Mouse (Mus musculus) testis, adult 2 months (tissue): Measurements from ENCODE around the gene CN725425. TPM values are rescaled to one million over a fixed set of nuclear protein-coding genes. Genes with fewer than 3 reads are reported as not detected.

Experiments used
- H3K27ac ChIP-seq: fragments of 200-500 bp; 2 replicates; pipeline ENCODE4 v1.5.1; 2012; ENCODE audit warnings: low read depth, low read length; ENCODE audit not compliant: control insufficient read depth, insufficient read depth
- H3K27me3 ChIP-seq: fragments of 200-500 bp; 2 replicates; pipeline ENCODE4 v1.6.1; 2012; ENCODE audit warnings: mild to moderate bottlenecking, low read length, moderate library complexity; ENCODE audit not compliant: control insufficient read depth, insufficient read depth
- H3K36me3 ChIP-seq: fragments of 200-500 bp; 2 replicates; pipeline ENCODE4 v1.6.1; 2012; ENCODE audit warnings: mild to moderate bottlenecking, low read length; ENCODE audit not compliant: control insufficient read depth, insufficient read depth
- H3K4me1 ChIP-seq: fragments of 200-500 bp; 2 replicates; pipeline ENCODE4 v1.6.1; 2012; ENCODE audit warnings: low read length; ENCODE audit not compliant: control insufficient read depth, insufficient read depth
- H3K4me3 ChIP-seq: fragments of 200-500 bp; 2 replicates; pipeline ENCODE4 v1.5.1; 2012; ENCODE audit warnings: low read depth, mild to moderate bottlenecking, low read length, moderate library complexity, mixed read lengths; ENCODE audit not compliant: control insufficient read depth
- CTCF ChIP-seq: fragments of 200-500 bp; IDR thresholded peaks from 2 replicates; pipeline ENCODE4 v1.5.1; 2012; ENCODE audit warnings: low read depth, mild to moderate bottlenecking, inconsistent platforms, low read length, moderate library complexity; ENCODE audit not compliant: control insufficient read depth, insufficient read depth, insufficient replicate concordance
- POLR2A ChIP-seq: fragments of 200-500 bp; IDR thresholded peaks from 2 replicates; pipeline ENCODE4 v1.6.1; 2012; ENCODE audit warnings: low read depth, mild to moderate bottlenecking, inconsistent platforms, low read length, moderate library complexity; ENCODE audit not compliant: control insufficient read depth
- polyA plus RNA-seq: library from polyadenylated mRNA; depleted of rRNA; stranded (reverse); fragments of >200 nt; gene quantifications from 2 replicates; pipeline ENCODE4 v1.2.3, GENCODE M21; 2012

Gene CN725425
- polyA plus RNA-seq, 1 experiment, result 2.6 TPM

DNA sequence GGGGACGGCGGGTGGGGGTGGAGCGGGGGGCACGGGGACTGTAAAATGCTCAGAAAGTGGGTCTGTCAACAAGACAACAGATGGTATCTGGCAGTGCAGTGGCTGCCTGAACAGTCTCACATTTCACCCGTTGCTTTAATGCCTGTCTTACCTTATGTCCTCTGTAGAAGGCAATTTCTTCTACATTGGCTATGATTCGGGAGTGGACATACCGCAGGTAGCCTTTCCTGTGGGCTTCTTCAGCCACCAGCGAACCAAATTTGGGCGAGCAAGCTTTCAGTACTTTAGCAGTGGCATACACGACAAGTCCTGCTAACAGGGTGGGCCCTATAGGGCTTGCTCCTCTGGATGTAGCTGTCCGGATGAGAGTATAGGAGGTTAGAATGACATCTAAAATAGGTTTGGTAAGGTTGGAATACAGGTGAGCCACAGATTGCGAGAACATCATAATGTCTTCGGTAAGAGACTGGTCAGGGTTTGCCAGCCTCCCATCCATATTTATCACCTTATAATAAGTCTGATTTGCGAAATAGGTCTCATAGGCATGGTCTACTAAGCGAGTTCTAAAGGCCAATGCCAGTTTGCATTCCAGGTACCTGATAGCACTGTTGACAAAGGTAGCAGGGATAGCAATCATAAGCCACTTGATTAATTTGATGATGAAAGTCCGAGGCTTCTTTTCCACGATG is 8.6 kb upstream of the CN725425 start:
- Histone ChIP-seq H3K36me3 (no peaks in the 10 kb centered on the region), H3K27me3 (peaks cover 2% of the 10 kb centered on the region; the same call in 1 of the 2 replicates), H3K4me1 (peaks cover 3% of the 10 kb centered on the region; the same call in 1 of the 2 replicates), H3K4me3 (peak overlapping the region; percentile 56), H3K27ac (peak overlapping the region; percentile 17; the same call in 1 of the 2 replicates)
- TF ChIP-seq CTCF, result no peak

- Histone ChIP-seq H3K36me3 (no peaks in the 10 kb centered on the region), H3K27ac (peak within 1 kb of the TSS; percentile 17)
- TF ChIP-seq CTCF, result no peak
- TF ChIP-seq POLR2A, result no peak; the same call in 1 of the 2 replicates
These were observed 7.7 kb upstream of the CN725425 start, which contains the start of gene Abcd2 for GRCm38 (mm10) chr15:91191412-91192222. TSS of gene Abcd2 (minus strand) at chr15:91191799.

GRCm38 (mm10) chr15:91192223-91192598 is 7.1 kb upstream of the CN725425 start:
- H3K4me1 ChIP-seq, result peaks cover 3% of the 10 kb centered on the region; the same call in 1 of the 2 replicates
- H3K27ac ChIP-seq, result no peak overlapping the region
- no peak overlapping the region for H3K4me3 ChIP-seq
- peaks cover 2% of the 10 kb centered on the region; the same call in 1 of the 2 replicates for H3K27me3 ChIP-seq
- no peaks in the 10 kb centered on the region for H3K36me3 ChIP-seq
- TF ChIP-seq CTCF (no peak), POLR2A (no peak)

More at GRCm38 (mm10) chr15:91191412-91192222, 7.7 kb upstream of the CN725425 start, which contains the start of gene Abcd2:
- Histone ChIP-seq H3K4me1 (peaks cover 3% of the 10 kb centered on the region; the same call in 1 of the 2 replicates), H3K27me3 (peaks cover 2% of the 10 kb centered on the region; the same call in 1 of the 2 replicates), H3K4me3 (peak within 1 kb of the TSS; percentile 62)

- no peak overlapping the region for H3K27ac ChIP-seq
- TF ChIP-seq CTCF, result no peak
- no peak for TF ChIP-seq POLR2A
These were observed 1.5 kb downstream of the CN725425 start for GRCm38 (mm10) chr15:91200833-91201232.

GRCm38 (mm10) chr15:91202486-91202885 is 3.2 kb downstream of the CN725425 start:
- TF ChIP-seq CTCF (no peak), POLR2A (no peak)
- Histone ChIP-seq H3K4me3 (no peak overlapping the region), H3K27me3 (no peaks in the 10 kb centered on the region), H3K4me1 (no peaks in the 10 kb centered on the region), H3K27ac (no peak overlapping the region), H3K36me3 (no peaks in the 10 kb centered on the region)

More at GRCm38 (mm10) chr15:91200833-91201232, 1.5 kb downstream of the CN725425 start:
- H3K27me3 ChIP-seq, result no peaks in the 10 kb centered on the region
- H3K4me3 ChIP-seq, result no peak overlapping the region
- no peaks in the 10 kb centered on the region for H3K4me1 ChIP-seq
- no peaks in the 10 kb centered on the region for H3K36me3 ChIP-seq

DNA sequence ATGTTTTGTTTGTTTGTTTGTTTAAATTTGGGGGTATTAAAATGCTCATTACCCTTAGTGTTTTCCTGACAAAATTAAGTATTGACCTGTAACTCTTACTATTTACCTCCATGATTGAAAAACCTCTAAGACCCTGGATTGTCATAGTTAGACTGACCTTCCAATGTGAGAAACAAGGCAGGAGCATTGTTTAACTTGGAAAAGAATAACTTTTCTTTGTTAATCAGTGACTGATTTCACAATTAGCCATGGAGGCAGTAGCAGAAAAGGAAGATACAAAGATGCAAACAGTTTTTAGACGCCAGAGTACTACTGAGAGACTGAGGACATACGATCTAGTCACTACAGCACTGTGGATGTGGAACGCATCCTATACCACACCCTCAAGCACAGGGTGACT is 4.2 kb downstream of the CN725425 start:
- H3K4me1 ChIP-seq, result no peaks in the 10 kb centered on the region
- TF ChIP-seq CTCF, result no peak
- TF ChIP-seq POLR2A, result no peak
- no peaks in the 10 kb centered on the region for H3K36me3 ChIP-seq
- no peaks in the 10 kb centered on the region for H3K27me3 ChIP-seq
- H3K27ac ChIP-seq, result no peak overlapping the region
- no peak overlapping the region for H3K4me3 ChIP-seq

- no peaks in the 10 kb centered on the region for H3K36me3 ChIP-seq
- H3K27me3 ChIP-seq, result no peaks in the 10 kb centered on the region
- H3K4me1 ChIP-seq, result no peaks in the 10 kb centered on the region
- no peak overlapping the region for H3K4me3 ChIP-seq
- TF ChIP-seq CTCF, result no peak
- TF ChIP-seq POLR2A, result no peak
- H3K27ac ChIP-seq, result no peak overlapping the region
These were observed 7.2 kb downstream of the CN725425 start for GRCm38 (mm10) chr15:91206518-91206917.
